Mouse (Mus musculus): ENCODE results near the gene Erp29. TPM values are rescaled to one million over a fixed set of nuclear protein-coding genes. Genes with fewer than 3 reads are reported as not detected.

Erp29 gene
- polyA plus RNA-seq, 1 experiment: 77.8 TPM

DNA sequence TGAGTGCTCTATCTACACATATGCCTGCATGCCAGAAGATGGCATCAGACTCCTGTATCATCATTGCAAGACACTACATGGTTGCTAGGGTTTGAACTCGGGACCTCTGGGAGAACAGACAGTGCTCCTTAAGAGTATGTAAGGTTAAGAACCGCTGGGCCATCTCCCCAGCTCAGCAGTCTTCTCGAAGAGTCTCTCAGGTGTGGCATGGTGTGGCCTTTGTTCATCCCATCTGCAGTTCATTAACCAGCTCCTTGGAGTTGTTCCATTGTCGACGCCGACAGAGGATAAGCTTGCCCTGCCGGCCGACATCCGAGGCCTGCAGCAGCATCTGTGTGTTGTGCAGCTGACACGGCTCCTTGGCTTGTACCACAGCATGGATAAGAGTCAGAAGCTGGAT lies 29.0 kb downstream of the Erp29 start:
- Histone ChIP-seq H3K27ac (ENCODE audit: insufficient read depth, low read depth, low read length) (no peak overlapping the region), H3K27me3 (replicated peaks; ENCODE audit: control insufficient read depth, insufficient read depth, low read length) (no peaks in the 10 kb centered on the region), H3K36me3 (ENCODE audit: control insufficient read depth, insufficient read depth, low read length) (peaks cover 2% of the 10 kb centered on the region), H3K4me1 (ENCODE audit: control insufficient read depth, insufficient read depth, low read length) (no peaks in the 10 kb centered on the region; the same call in 1 of the 2 replicates), H3K4me3 (ENCODE audit: insufficient read depth, low read depth, low read length) (no peak overlapping the region)
- TF ChIP-seq POLR2A (IDR thresholded peaks at IDR 0.05; ENCODE audit: low read depth, low read length) (no peak), CTCF (conservative IDR thresholded peaks at IDR 0.05; ENCODE audit: insufficient read depth, insufficient read length, low read depth, low read length) (no peak)
- WGBS: 64% methylated on average over 10 of the region's 10 CpGs
- DNase-seq: peak; percentile 94

DNA sequence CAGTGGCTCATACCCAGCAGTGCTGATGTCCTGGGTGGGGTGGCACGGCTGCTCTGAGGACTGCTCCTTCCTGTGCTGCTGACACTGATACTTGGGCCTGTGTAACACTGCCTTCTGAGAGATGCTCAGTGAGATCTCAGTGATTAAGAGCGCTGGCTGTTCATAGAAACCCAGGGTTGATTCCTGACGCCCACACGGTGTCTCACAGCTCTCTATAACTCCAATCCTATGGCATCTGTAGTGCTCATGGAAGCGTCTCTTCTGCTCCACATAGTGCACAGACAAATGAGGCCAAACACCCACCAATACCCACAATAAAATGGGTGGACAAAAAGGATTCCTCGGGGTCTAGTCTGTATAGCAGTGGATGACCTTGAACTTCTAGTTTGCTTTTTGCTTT lies 29.5 kb downstream of the Erp29 start:
- Histone ChIP-seq H3K4me3 (ENCODE audit: insufficient read depth, low read depth, low read length) (no peak overlapping the region), H3K27ac (ENCODE audit: insufficient read depth, low read depth, low read length) (no peak overlapping the region), H3K4me1 (ENCODE audit: control insufficient read depth, insufficient read depth, low read length) (no peaks in the 10 kb centered on the region; the same call in 1 of the 2 replicates), H3K36me3 (ENCODE audit: control insufficient read depth, insufficient read depth, low read length) (peaks cover 2% of the 10 kb centered on the region; the same call in 1 of the 2 replicates), H3K27me3 (replicated peaks; ENCODE audit: control insufficient read depth, insufficient read depth, low read length) (no peaks in the 10 kb centered on the region)
- 94% methylated on average over 6 of the region's 6 CpGs for WGBS
- no peak for DNase-seq
- TF ChIP-seq CTCF (conservative IDR thresholded peaks at IDR 0.05; ENCODE audit: insufficient read depth, insufficient read length, low read depth, low read length) (no peak), POLR2A (IDR thresholded peaks at IDR 0.05; ENCODE audit: low read depth, low read length) (no peak)

DNA sequence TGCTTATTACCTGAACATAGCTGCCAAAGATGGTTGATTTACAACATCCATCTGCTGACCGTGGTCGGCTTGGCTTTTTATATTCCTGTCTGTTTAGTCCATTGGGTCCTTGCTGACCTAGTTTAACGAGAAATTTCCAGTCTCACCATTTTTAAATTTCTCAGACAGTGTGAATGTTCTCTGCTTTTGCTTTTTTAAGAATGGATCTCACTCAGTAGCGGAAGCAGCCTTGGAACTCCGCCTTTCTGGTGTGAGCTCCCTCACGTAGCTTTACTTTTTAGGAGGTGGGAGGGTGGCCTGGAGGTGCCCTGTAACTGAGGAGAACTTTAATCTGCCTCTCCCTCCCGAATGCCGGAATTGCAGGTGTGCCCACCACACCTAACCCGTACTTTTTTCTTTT lies 31.6 kb downstream of the Erp29 start:
- Histone ChIP-seq H3K27ac (ENCODE audit: insufficient read depth, low read depth, low read length) (no peak overlapping the region), H3K4me1 (ENCODE audit: control insufficient read depth, insufficient read depth, low read length) (no peaks in the 10 kb centered on the region; the same call in 1 of the 2 replicates), H3K36me3 (ENCODE audit: control insufficient read depth, insufficient read depth, low read length) (peaks cover 6% of the 10 kb centered on the region), H3K27me3 (replicated peaks; ENCODE audit: control insufficient read depth, insufficient read depth, low read length) (no peaks in the 10 kb centered on the region), H3K4me3 (ENCODE audit: insufficient read depth, low read depth, low read length) (no peak overlapping the region)
- WGBS: 87% methylated on average over 9 of the region's 9 CpGs
- no peak for DNase-seq
- TF ChIP-seq CTCF (conservative IDR thresholded peaks at IDR 0.05; ENCODE audit: insufficient read depth, insufficient read length, low read depth, low read length): no peak

DNA sequence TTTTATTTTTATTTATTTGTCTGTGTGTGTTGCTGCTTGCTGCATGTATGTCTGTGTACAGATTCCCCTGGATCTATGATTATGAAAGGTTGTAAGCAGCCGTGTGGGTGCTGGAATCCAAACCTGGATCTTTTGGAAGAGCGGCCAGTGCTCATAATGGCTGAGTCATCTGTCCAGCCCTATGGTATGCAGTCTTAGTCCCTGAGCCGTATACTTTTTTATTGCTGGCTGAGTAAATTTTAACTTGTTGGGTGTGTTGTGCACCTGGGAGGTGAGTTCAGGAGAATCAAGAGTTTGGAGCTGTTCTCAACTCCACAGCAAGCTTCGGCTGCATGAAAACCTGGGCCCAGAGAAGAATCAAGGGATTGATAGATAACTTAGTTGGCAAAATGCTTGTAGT lies 41.3 kb downstream of the Erp29 start:
- peaks cover 2% of the 10 kb centered on the region; the same call in 1 of the 2 replicates for H3K36me3 ChIP-seq (ENCODE audit: control insufficient read depth, insufficient read depth, low read length)
- WGBS: 45% methylated on average over 4 of the region's 4 CpGs
- H3K4me1 ChIP-seq (ENCODE audit: control insufficient read depth, insufficient read depth, low read length): peaks cover 16% of the 10 kb centered on the region
- no peak overlapping the region for H3K4me3 ChIP-seq (ENCODE audit: insufficient read depth, low read depth, low read length)
- DNase-seq: no peak
- no peak for TF ChIP-seq POLR2A (IDR thresholded peaks at IDR 0.05; ENCODE audit: low read depth, low read length)
- H3K27me3 ChIP-seq (replicated peaks; ENCODE audit: control insufficient read depth, insufficient read depth, low read length): no peaks in the 10 kb centered on the region
- H3K27ac ChIP-seq (ENCODE audit: insufficient read depth, low read depth, low read length): no peak overlapping the region

DNA sequence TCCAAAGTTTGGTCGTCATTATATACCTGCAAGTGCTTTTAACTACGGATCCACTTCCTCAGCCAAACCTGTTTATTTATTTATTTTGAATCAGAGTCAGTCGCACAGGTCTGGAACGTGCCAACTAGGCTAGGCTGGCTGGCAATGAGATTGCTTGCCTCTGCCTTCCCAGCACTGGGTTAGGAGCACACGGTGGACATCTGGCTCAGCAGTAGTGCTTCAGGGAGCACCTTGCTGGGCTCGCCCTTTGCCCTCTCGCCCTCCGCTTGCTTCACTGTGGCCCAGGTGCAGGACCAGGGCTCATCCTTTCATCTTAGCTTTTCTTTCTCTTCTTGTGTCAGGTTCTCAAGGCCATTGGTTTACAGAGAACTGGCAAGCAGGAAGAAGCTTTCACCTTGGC lies 44.5 kb downstream of the Erp29 start:
- peaks cover 18% of the 10 kb centered on the region for H3K4me1 ChIP-seq (ENCODE audit: control insufficient read depth, insufficient read depth, low read length)
- peaks cover 2% of the 10 kb centered on the region; the same call in 1 of the 2 replicates for H3K36me3 ChIP-seq (ENCODE audit: control insufficient read depth, insufficient read depth, low read length)
- no peak overlapping the region for H3K27ac ChIP-seq (ENCODE audit: insufficient read depth, low read depth, low read length)
- DNase-seq: peak; percentile 83
- H3K4me3 ChIP-seq (ENCODE audit: insufficient read depth, low read depth, low read length): no peak overlapping the region
- 48% methylated on average over 8 of the region's 8 CpGs for WGBS
- H3K27me3 ChIP-seq (replicated peaks; ENCODE audit: control insufficient read depth, insufficient read depth, low read length): no peaks in the 10 kb centered on the region
- TF ChIP-seq POLR2A (IDR thresholded peaks at IDR 0.05; ENCODE audit: low read depth, low read length) (no peak), CTCF (conservative IDR thresholded peaks at IDR 0.05; ENCODE audit: insufficient read depth, insufficient read length, low read depth, low read length) (no peak)

GRCm38 (mm10) chr5:121400849-121401248 lies 51.5 kb downstream of the Erp29 start:
- no peak for DNase-seq
- peaks cover 15% of the 10 kb centered on the region; the same call in 1 of the 2 replicates for H3K4me1 ChIP-seq (ENCODE audit: control insufficient read depth, insufficient read depth, low read length)
- no peak overlapping the region for H3K4me3 ChIP-seq (ENCODE audit: insufficient read depth, low read depth, low read length)
- 80% methylated on average over 5 of the region's 5 CpGs for WGBS
- no peak overlapping the region for H3K27ac ChIP-seq (ENCODE audit: insufficient read depth, low read depth, low read length)
- no peaks in the 10 kb centered on the region for H3K36me3 ChIP-seq (ENCODE audit: control insufficient read depth, insufficient read depth, low read length)
- no peak for TF ChIP-seq CTCF (conservative IDR thresholded peaks at IDR 0.05; ENCODE audit: insufficient read depth, insufficient read length, low read depth, low read length)
- no peak for TF ChIP-seq POLR2A (IDR thresholded peaks at IDR 0.05; ENCODE audit: low read depth, low read length)
- H3K27me3 ChIP-seq (replicated peaks; ENCODE audit: control insufficient read depth, insufficient read depth, low read length): no peaks in the 10 kb centered on the region

DNA sequence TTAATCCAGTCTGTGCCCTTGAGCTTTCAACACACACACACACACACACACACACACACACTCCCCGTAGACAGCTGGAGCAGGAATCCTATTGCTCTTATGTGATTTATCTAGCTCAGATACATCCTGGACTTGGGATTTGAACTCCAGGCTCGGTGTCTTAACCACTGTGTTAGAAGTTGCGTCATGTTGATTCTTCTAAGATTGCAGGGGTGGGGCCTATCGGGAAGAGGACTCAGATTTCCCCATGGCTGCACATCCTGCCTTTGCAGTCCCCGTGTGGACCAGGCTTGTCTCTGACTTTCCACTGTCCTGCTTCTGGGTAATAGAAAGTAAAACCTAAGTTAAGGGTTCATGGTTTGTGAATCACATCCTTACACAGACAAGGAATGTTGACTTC lies 52.2 kb downstream of the Erp29 start:
- no peak for DNase-seq
- TF ChIP-seq POLR2A (IDR thresholded peaks at IDR 0.05; ENCODE audit: low read depth, low read length) (no peak), CTCF (conservative IDR thresholded peaks at IDR 0.05; ENCODE audit: insufficient read depth, insufficient read length, low read depth, low read length) (no peak)
- H3K4me3 ChIP-seq (ENCODE audit: insufficient read depth, low read depth, low read length): no peak overlapping the region
- H3K27ac ChIP-seq (ENCODE audit: insufficient read depth, low read depth, low read length): no peak overlapping the region
- H3K27me3 ChIP-seq (replicated peaks; ENCODE audit: control insufficient read depth, insufficient read depth, low read length): no peaks in the 10 kb centered on the region
- H3K4me1 ChIP-seq (ENCODE audit: control insufficient read depth, insufficient read depth, low read length): peaks cover 15% of the 10 kb centered on the region; the same call in 1 of the 2 replicates
- no peaks in the 10 kb centered on the region for H3K36me3 ChIP-seq (ENCODE audit: control insufficient read depth, insufficient read depth, low read length)
- 35% methylated on average over 5 of the region's 5 CpGs for WGBS

- no peak overlapping the region for H3K4me3 ChIP-seq (ENCODE audit: insufficient read depth, low read depth, low read length)
- no peak for DNase-seq
- no peak overlapping the region for H3K27ac ChIP-seq (ENCODE audit: insufficient read depth, low read depth, low read length)
- no peaks in the 10 kb centered on the region for H3K36me3 ChIP-seq (ENCODE audit: control insufficient read depth, insufficient read depth, low read length)
- no peaks in the 10 kb centered on the region for H3K27me3 ChIP-seq (replicated peaks; ENCODE audit: control insufficient read depth, insufficient read depth, low read length)
- WGBS: 78% methylated on average over 5 of the region's 5 CpGs
- peaks cover 15% of the 10 kb centered on the region; the same call in 1 of the 2 replicates for H3K4me1 ChIP-seq (ENCODE audit: control insufficient read depth, insufficient read depth, low read length)
- TF ChIP-seq CTCF (conservative IDR thresholded peaks at IDR 0.05; ENCODE audit: insufficient read depth, insufficient read length, low read depth, low read length) (no peak), POLR2A (IDR thresholded peaks at IDR 0.05; ENCODE audit: low read depth, low read length) (no peak)
These were observed 52.8 kb downstream of the Erp29 start for GRCm38 (mm10) chr5:121399540-121399939.

Measured in kidney, adult 2 months (tissue).